Mouse (Mus musculus) neural tube, embryonic 11.5 days (tissue): ENCODE data around the gene Fut8. TPM values are rescaled to one million over a fixed set of nuclear protein-coding genes. Genes with fewer than 3 reads are reported as not detected.
"Not testable (repeated sequence)": the region's sequence is repeated elsewhere in the genome, so short reads cannot be mapped to it uniquely, and the experiment has no call there.

Experiments
- ATAC-seq: fragments of 200-750 bp; cut with Nextera tagmentation; 2 replicates; pipeline ENCODE4 v1.8.0; 2017; ENCODE audit warnings: moderate number of reproducible peaks, mild to moderate bottlenecking, moderate TSS enrichment, moderate library complexity; ENCODE audit not compliant: insufficient read depth, low FRiP score, low TSS enrichment
- DNase-seq: peaks from one replicate; pipeline ENCODE4 v3.0.0-alpha.2; 2015; ENCODE audit warnings: low spot score
- H3K27ac ChIP-seq: fragments of 300-500 bp; sonication (generic); 2 replicates; pipeline ENCODE4 v1.5.1; 2014; ENCODE audit warnings: low read depth, mild to moderate bottlenecking, low read length
- H3K27me3 ChIP-seq: fragments of 300-500 bp; sonication (generic); 2 replicates; pipeline ENCODE4 v1.6.1; 2014; ENCODE audit warnings: mild to moderate bottlenecking, low read length, mixed read lengths; ENCODE audit not compliant: control insufficient read depth, insufficient read depth
- H3K36me3 ChIP-seq: fragments of 300-500 bp; sonication (generic); 2 replicates; pipeline ENCODE4 v1.6.1; 2014; ENCODE audit warnings: mild to moderate bottlenecking, low read length, moderate library complexity, mixed read lengths; ENCODE audit not compliant: control insufficient read depth, insufficient read depth
- H3K4me1 ChIP-seq: fragments of 300-500 bp; sonication (generic); 2 replicates; pipeline ENCODE4 v1.6.1; 2014; ENCODE audit warnings: low read length, mixed read lengths; ENCODE audit not compliant: control insufficient read depth, insufficient read depth
- H3K4me2 ChIP-seq: fragments of 300-500 bp; sonication (generic); 2 replicates; pipeline ENCODE4 v1.6.1; 2014; ENCODE audit warnings: low read depth, mild to moderate bottlenecking, moderate library complexity
- H3K4me3 ChIP-seq: fragments of 300-500 bp; sonication (generic); 2 replicates; pipeline ENCODE4 v1.5.1; 2014; ENCODE audit warnings: low read depth, low read length
- H3K9ac ChIP-seq: fragments of 300-500 bp; sonication (generic); 2 replicates; pipeline ENCODE4 v1.6.1; 2014; ENCODE audit warnings: mild to moderate bottlenecking, low read length
- H3K9me3 ChIP-seq: fragments of 300-500 bp; sonication (generic); 2 replicates; pipeline ENCODE4 v1.6.1; 2016; ENCODE audit warnings: low read length; ENCODE audit not compliant: control insufficient read depth
- WGBS: fragments of 180-500 bp; shearing (Covaris S2); extraction: QIAGEN DNeasy Blood & Tissue Kit; methylation state at CpG from one replicate; pipeline ENCODE4 v1.1.7; 2014; 5-methylcytosine and 5-hydroxymethylcytosine counted together
- polyA plus RNA-seq: library from polyadenylated mRNA; unstranded; fragments of >200 nt; fragmentation: Nextera tagmentation; extraction: Ambion mirVana; gene quantifications from 2 replicates; pipeline ENCODE4 v1.2.1, GENCODE M21; 2014

The Fut8 gene
- polyA plus RNA-seq, 1 experiment from 2014 or later, result 36.7 TPM

- Histone ChIP-seq H3K4me2 (no peak overlapping the region), H3K4me1 (no peaks in the 10 kb centered on the region), H3K27me3 (no peaks in the 10 kb centered on the region), H3K4me3 (no peak overlapping the region), H3K9ac (no peak overlapping the region), H3K36me3 (no peaks in the 10 kb centered on the region), H3K27ac (no peak overlapping the region), H3K9me3 (no peaks in the 10 kb centered on the region)
- WGBS, result 83% methylated on average over 4 of the region's 4 CpGs
- ATAC-seq (no peak), DNase-seq (no peak)
Measured at GRCm38 (mm10) chr12:77291017-77291416, 53.1 kb downstream of the Fut8 start.

GRCm38 (mm10) chr12:77291864-77292263 is 53.9 kb downstream of the Fut8 start:
- not testable (repeated sequence) for H3K27ac ChIP-seq, ATAC-seq, H3K9ac ChIP-seq, DNase-seq, H3K36me3 ChIP-seq, H3K27me3 ChIP-seq, H3K4me2 ChIP-seq, H3K9me3 ChIP-seq, H3K4me3 ChIP-seq, H3K4me1 ChIP-seq
- 68% methylated on average over 2 of the region's 2 CpGs for WGBS

- no peaks in the 10 kb centered on the region for H3K4me1 ChIP-seq
- H3K9me3 ChIP-seq, result no peaks in the 10 kb centered on the region
- no peak overlapping the region for H3K27ac ChIP-seq
- no peak overlapping the region for H3K4me3 ChIP-seq
- DNase-seq (no peak), ATAC-seq (no peak)
- WGBS, result 83% methylated on average over 4 of the region's 4 CpGs
- no peak overlapping the region for H3K4me2 ChIP-seq
- H3K9ac ChIP-seq, result no peak overlapping the region
- no peaks in the 10 kb centered on the region for H3K27me3 ChIP-seq
- H3K36me3 ChIP-seq, result no peaks in the 10 kb centered on the region
Measured at GRCm38 (mm10) chr12:77292375-77293258, 54.7 kb downstream of the Fut8 start.

GRCm38 (mm10) chr12:77296119-77296518 is 58.2 kb downstream of the Fut8 start:
- Histone ChIP-seq H3K9me3 (no peaks in the 10 kb centered on the region), H3K4me2 (no peak overlapping the region), H3K27me3 (no peaks in the 10 kb centered on the region), H3K9ac (no peak overlapping the region), H3K36me3 (no peaks in the 10 kb centered on the region), H3K4me1 (no peaks in the 10 kb centered on the region), H3K4me3 (no peak overlapping the region), H3K27ac (no peak overlapping the region)
- DNase-seq, result no peak
- WGBS, result 90% methylated on average over 1 of the region's 1 CpGs
- no peak for ATAC-seq

GRCm38 (mm10) chr12:77297114-77297513 is 59.2 kb downstream of the Fut8 start:
- no peaks in the 10 kb centered on the region for H3K9me3 ChIP-seq
- no peaks in the 10 kb centered on the region for H3K4me1 ChIP-seq
- no peaks in the 10 kb centered on the region for H3K36me3 ChIP-seq
- H3K27me3 ChIP-seq, result no peaks in the 10 kb centered on the region
- WGBS, result 82% methylated on average over 4 of the region's 4 CpGs
- no peak for ATAC-seq
- H3K9ac ChIP-seq, result no peak overlapping the region
- no peak overlapping the region for H3K27ac ChIP-seq
- H3K4me3 ChIP-seq, result no peak overlapping the region
- H3K4me2 ChIP-seq, result no peak overlapping the region
- DNase-seq, result no peak

GRCm38 (mm10) chr12:77297858-77298257 is 59.9 kb downstream of the Fut8 start:
- Histone ChIP-seq H3K27me3 (no peaks in the 10 kb centered on the region), H3K9me3 (no peaks in the 10 kb centered on the region), H3K4me1 (no peaks in the 10 kb centered on the region), H3K4me2 (no peak overlapping the region), H3K9ac (no peak overlapping the region), H3K4me3 (no peak overlapping the region), H3K36me3 (no peaks in the 10 kb centered on the region), H3K27ac (no peak overlapping the region)
- DNase-seq (no peak), ATAC-seq (no peak)
- 76% methylated on average over 2 of the region's 2 CpGs for WGBS

GRCm38 (mm10) chr12:77302011-77302410 is 64.1 kb downstream of the Fut8 start:
- ATAC-seq, result no peak

GRCm38 (mm10) chr12:77303367-77303766 is 65.4 kb downstream of the Fut8 start:
- Histone ChIP-seq H3K4me1 (no peaks in the 10 kb centered on the region), H3K4me3 (no peak overlapping the region), H3K27me3 (no peaks in the 10 kb centered on the region), H3K36me3 (no peaks in the 10 kb centered on the region), H3K4me2 (no peak overlapping the region), H3K9me3 (no peaks in the 10 kb centered on the region), H3K9ac (no peak overlapping the region), H3K27ac (no peak overlapping the region)
- ATAC-seq (no peak), DNase-seq (no peak)

More at GRCm38 (mm10) chr12:77302011-77302410, 64.1 kb downstream of the Fut8 start:
- Histone ChIP-seq H3K9ac (no peak overlapping the region), H3K27me3 (no peaks in the 10 kb centered on the region), H3K36me3 (no peaks in the 10 kb centered on the region), H3K9me3 (no peaks in the 10 kb centered on the region), H3K4me3 (no peak overlapping the region), H3K27ac (no peak overlapping the region), H3K4me1 (no peaks in the 10 kb centered on the region), H3K4me2 (no peak overlapping the region)
- WGBS, result 100% methylated on average over 1 of the region's 1 CpGs
- no peak for DNase-seq

GRCm38 (mm10) chr12:77305502-77305901 is 67.6 kb downstream of the Fut8 start:
- no peaks in the 10 kb centered on the region for H3K36me3 ChIP-seq
- WGBS, result 88% methylated on average over 3 of the region's 3 CpGs
- H3K4me2 ChIP-seq, result no peak overlapping the region
- no peak overlapping the region for H3K27ac ChIP-seq
- DNase-seq, result no peak
- no peak for ATAC-seq
- H3K4me3 ChIP-seq, result no peak overlapping the region
- H3K9ac ChIP-seq, result no peak overlapping the region
- H3K9me3 ChIP-seq, result no peaks in the 10 kb centered on the region
- no peaks in the 10 kb centered on the region for H3K27me3 ChIP-seq
- H3K4me1 ChIP-seq, result no peaks in the 10 kb centered on the region
